32 mouse cellular contexts compared by ENCODE assay signal in genomic region chr19:38077851-38078540, GRCm38 (mm10). TPM values are rescaled to one million over a fixed set of nuclear protein-coding genes. Genes with fewer than 3 reads are reported as not detected.
A peak's percentile ranks its signal among the peaks of the same experiment; 100 is the strongest.
DNase-seq lines count a peak whose midpoint lies in the region; ATAC-seq and TF ChIP-seq lines count a peak whose summit lies in the region.
"Had no signal": no experiment of that assay in that cellular context is flagged by ENCODE, and none has a peak within 500 bp of the region (broad histone marks: within the 10 kb centered on the region; RNA-seq: fewer than 3 reads in every experiment).

No protein-coding gene starts in this region.

- no peaks in the 10 kb centered on the region for H3K27me3 ChIP-seq in small intestine, adult 2 months (ENCODE audit: control insufficient read depth, insufficient read depth, low read length)
- H3K27me3 ChIP-seq in hindbrain, embryonic 16.5 days (replicated peaks; ENCODE audit: control insufficient read depth, insufficient read depth, low read length), result no peaks in the 10 kb centered on the region
- H3K27me3 ChIP-seq: embryonic facial prominence, embryonic 15.5 days; forebrain, embryonic 15.5 days; heart, embryonic 13.5 days; hindbrain, embryonic 12.5 days; limb, embryonic 12.5 days; liver, embryonic 13.5 days had no signal

- WGBS in small intestine, adult 2 months, result 30% methylated on average over 3 of the region's 3 CpGs
- 77% methylated on average over 3 of the region's 3 CpGs for WGBS in hindbrain, embryonic 16.5 days

- no peak overlapping the region for H3K4me2 ChIP-seq in hindbrain, embryonic 16.5 days (ENCODE audit: low read length)
- H3K4me2 ChIP-seq: embryonic facial prominence, embryonic 15.5 days; forebrain, embryonic 15.5 days; heart, embryonic 13.5 days; hindbrain, embryonic 12.5 days; limb, embryonic 12.5 days; liver, embryonic 13.5 days had no signal

- TF ChIP-seq CTCF in small intestine, adult 2 months (IDR thresholded peaks at IDR 0.05; ENCODE audit: extremely low read depth, insufficient read length, insufficient replicate concordance, low read depth, low read length), result no peak

- no peak for TF ChIP-seq POLR2A in small intestine, adult 2 months (IDR thresholded peaks at IDR 0.05; ENCODE audit: low read depth, low read length)

- H3K36me3 ChIP-seq in small intestine, adult 2 months (ENCODE audit: control insufficient read depth, insufficient read depth, low read length), result peaks cover 5% of the 10 kb centered on the region
- no peaks in the 10 kb centered on the region for H3K36me3 ChIP-seq in hindbrain, embryonic 16.5 days (ENCODE audit: control insufficient read depth, insufficient read depth, low read length)

- peak; percentile 64 for DNase-seq in heart, adult 11 months
- DNase-seq in heart, adult 8-10 months (ENCODE audit: low spot score), result no peak
- DNase-seq in retina, postnatal 1 day, result peak; percentile 24
- no peak for DNase-seq in retina, embryonic 14.5 days (ENCODE audit: low spot score)
- peak; percentile 44 to 56 for DNase-seq in cerebellum, postnatal 25 days
- DNase-seq in spleen, postnatal 36 days (ENCODE audit: low spot score in 2 of 2), result no peak
- DNase-seq: adrenal gland, postnatal 10 days; gastrocnemius, postnatal 10 days; kidney, adult 9 months; kidney, postnatal 25 days; liver, embryonic 13.5 days; lung, adult 2 months; lung, postnatal 14 days; thymus, postnatal 14 days had no signal

- H3K4me1 ChIP-seq in small intestine, adult 2 months (ENCODE audit: control insufficient read depth, insufficient read depth, insufficient read length, low read length), result peaks cover 4% of the 10 kb centered on the region; the same call in 1 of the 2 replicates
- no peaks in the 10 kb centered on the region for H3K4me1 ChIP-seq in hindbrain, embryonic 16.5 days (ENCODE audit: control insufficient read depth, insufficient read depth, low read depth, low read length)
- H3K4me1 ChIP-seq: embryonic facial prominence, embryonic 15.5 days; forebrain, embryonic 15.5 days; hindbrain, embryonic 12.5 days; limb, embryonic 12.5 days; liver, embryonic 13.5 days had no signal

- H3K27ac ChIP-seq in small intestine, adult 2 months (ENCODE audit: insufficient read depth, low read depth, low read length), result peak overlapping the region; percentile 12
- H3K27ac ChIP-seq in hindbrain, embryonic 16.5 days (ENCODE audit: low read depth, low read length), result no peak overlapping the region
- H3K27ac ChIP-seq: embryonic facial prominence, embryonic 15.5 days; forebrain, embryonic 15.5 days; heart, embryonic 13.5 days; hindbrain, embryonic 12.5 days; layer of hippocampus, adult 2 months; limb, embryonic 12.5 days; liver, embryonic 13.5 days had no signal

- no peak for ATAC-seq in hindbrain, embryonic 16.5 days
- ATAC-seq: activated CD4-positive, CD25-positive, alpha-beta regulatory T cell, adult 4 months; forebrain, embryonic 15.5 days; inflammation-experienced regulatory T-cells, adult 6 months; midbrain, embryonic 16.5 days had no signal

- no peaks in the 10 kb centered on the region for H3K9me3 ChIP-seq in hindbrain, embryonic 16.5 days (ENCODE audit: control insufficient read depth, low read length)
- H3K9me3 ChIP-seq: embryonic facial prominence, embryonic 15.5 days; forebrain, embryonic 15.5 days; heart, embryonic 13.5 days; hindbrain, embryonic 12.5 days; limb, embryonic 12.5 days; liver, embryonic 13.5 days had no signal

- no peak overlapping the region for H3K9ac ChIP-seq in hindbrain, embryonic 16.5 days (ENCODE audit: low read depth, low read length)
- H3K9ac ChIP-seq: embryonic facial prominence, embryonic 15.5 days; forebrain, embryonic 15.5 days; heart, embryonic 13.5 days; hindbrain, embryonic 12.5 days; limb, embryonic 12.5 days; liver, embryonic 13.5 days had no signal

- no peak overlapping the region for H3K4me3 ChIP-seq in small intestine, adult 2 months (ENCODE audit: low read depth, low read length)
- H3K4me3 ChIP-seq in hindbrain, embryonic 16.5 days (ENCODE audit: low read length), result no peak overlapping the region
- H3K4me3 ChIP-seq: embryonic facial prominence, embryonic 15.5 days; forebrain, embryonic 15.5 days; heart, embryonic 13.5 days; hindbrain, embryonic 12.5 days; layer of hippocampus, adult 2 months; limb, embryonic 12.5 days; liver, embryonic 13.5 days had no signal

RNA-seq across cellular contexts. Expression of gene Ffar4, which starts 18.9 kb away (rescaled TPM):
- not detected for total RNA-seq in heart, adult 8-10 months (2022)
- 5.5 and 7.1 TPM in 2 replicates for polyA plus RNA-seq in small intestine, adult 2 months (2012; rRNA removed)
- polyA plus RNA-seq in hindbrain, embryonic 16.5 days (2015; fragmentation: Nextera tagmentation; extraction: Ambion mirVana), result 0.46 and 0.51 TPM in 2 replicates
- total RNA-seq: granulocyte monocyte progenitor cell, adult 5-6 weeks; layer of hippocampus, adult 2 months; layer of hippocampus, postnatal 25 days; megakaryocyte-erythroid progenitor cell, adult 5-6 weeks had no signal
- polyA plus RNA-seq: C2C12; hindbrain, embryonic 12.5 days had no signal

RNA-seq across cellular contexts. Expression of gene Cep55, which starts 23.2 kb away (rescaled TPM):
- under 1 TPM in 3 of 4 experiments, not detected in 1; 0.24 to 0.63 (median 0.25) TPM for total RNA-seq in heart, adult 8-10 months (2022)
- 0.56 and 0.84 TPM in 2 replicates for polyA plus RNA-seq in small intestine, adult 2 months (2012; rRNA removed)
- polyA plus RNA-seq in hindbrain, embryonic 16.5 days (2015; fragmentation: Nextera tagmentation; extraction: Ambion mirVana), result 5.4 and 6.5 TPM in 2 replicates

RNA-seq across cellular contexts. Expression of gene Myof, which starts 34.6 kb away (rescaled TPM):
- total RNA-seq in heart, adult 8-10 months (2022), result 1 to 10 TPM; 6.2 to 9.0 (median 7.7) TPM
- 4.8 and 4.9 TPM in 2 replicates for polyA plus RNA-seq in small intestine, adult 2 months (2012; rRNA removed)
- 1.6 and 2.8 TPM in 2 replicates for polyA plus RNA-seq in hindbrain, embryonic 16.5 days (2015; fragmentation: Nextera tagmentation; extraction: Ambion mirVana)

RNA-seq across cellular contexts. Expression of gene Rbp4, which starts 47.1 kb away (rescaled TPM):
- 1 to 10 TPM; 1.9 to 2.4 (median 2.2) TPM for total RNA-seq in heart, adult 8-10 months (2022)
- 4.5 and 6.3 TPM in 2 replicates for polyA plus RNA-seq in small intestine, adult 2 months (2012; rRNA removed)
- polyA plus RNA-seq in hindbrain, embryonic 16.5 days (2015; fragmentation: Nextera tagmentation; extraction: Ambion mirVana), result 8.4 and 10.4 TPM in 2 replicates
- total RNA-seq: common myeloid progenitor, adult 5-6 weeks; granulocyte monocyte progenitor cell, adult 5-6 weeks; megakaryocyte-erythroid progenitor cell, adult 5-6 weeks had no signal
- polyA plus RNA-seq: activated CD4-positive, CD25-positive, alpha-beta regulatory T cell, adult 4 months; inflammation-experienced regulatory T-cells, adult 6 months had no signal

RNA-seq across cellular contexts. Expression of gene Pde6c, which starts 54.6 kb away (rescaled TPM):
- total RNA-seq in heart, adult 8-10 months (2022), result not detected
- not detected in 2 replicates for polyA plus RNA-seq in small intestine, adult 2 months (2012; rRNA removed)
- polyA plus RNA-seq in hindbrain, embryonic 16.5 days (2015; fragmentation: Nextera tagmentation; extraction: Ambion mirVana), result 0.24 and 0.34 TPM in 2 replicates
- total RNA-seq: common myeloid progenitor, adult 5-6 weeks; gastrocnemius, postnatal 10 days; granulocyte monocyte progenitor cell, adult 5-6 weeks; heart, postnatal 25 days; megakaryocyte-erythroid progenitor cell, adult 5-6 weeks had no signal
- polyA plus RNA-seq: activated CD4-positive, CD25-positive, alpha-beta regulatory T cell, adult 4 months; C2C12; embryonic facial prominence, embryonic 15.5 days; heart, embryonic 13.5 days; inflammation-experienced regulatory T-cells, adult 6 months; limb, embryonic 12.5 days; lung, adult 2 months; midbrain, embryonic 16.5 days; neural tube, embryonic 14.5 days had no signal

Comparison
In these comparisons a context has a peak if more than half of its experiments do, and no peak if none do; other contexts are left out.
1. DNase-seq: peak in heart, adult 11 months (single experiment), retina, postnatal 1 day (single experiment) and cerebellum, postnatal 25 days (2 of 2); none in heart, adult 8-10 months (single experiment), retina, embryonic 14.5 days (single experiment) and spleen, postnatal 36 days (0 of 2).